Mouse (Mus musculus): ENCODE results near the gene Crtc2. TPM values are rescaled to one million over a fixed set of nuclear protein-coding genes. Genes with fewer than 3 reads are reported as not detected.
A peak's percentile ranks its signal among the peaks of the same experiment; 100 is the strongest.
"Not testable (repeated sequence)": the region's sequence is repeated elsewhere in the genome, so short reads cannot be mapped to it uniquely, and the experiment has no call there.

The Crtc2 gene
- polyA plus RNA-seq, 1 experiment from 2014 or later: 26.6 TPM

DNA sequence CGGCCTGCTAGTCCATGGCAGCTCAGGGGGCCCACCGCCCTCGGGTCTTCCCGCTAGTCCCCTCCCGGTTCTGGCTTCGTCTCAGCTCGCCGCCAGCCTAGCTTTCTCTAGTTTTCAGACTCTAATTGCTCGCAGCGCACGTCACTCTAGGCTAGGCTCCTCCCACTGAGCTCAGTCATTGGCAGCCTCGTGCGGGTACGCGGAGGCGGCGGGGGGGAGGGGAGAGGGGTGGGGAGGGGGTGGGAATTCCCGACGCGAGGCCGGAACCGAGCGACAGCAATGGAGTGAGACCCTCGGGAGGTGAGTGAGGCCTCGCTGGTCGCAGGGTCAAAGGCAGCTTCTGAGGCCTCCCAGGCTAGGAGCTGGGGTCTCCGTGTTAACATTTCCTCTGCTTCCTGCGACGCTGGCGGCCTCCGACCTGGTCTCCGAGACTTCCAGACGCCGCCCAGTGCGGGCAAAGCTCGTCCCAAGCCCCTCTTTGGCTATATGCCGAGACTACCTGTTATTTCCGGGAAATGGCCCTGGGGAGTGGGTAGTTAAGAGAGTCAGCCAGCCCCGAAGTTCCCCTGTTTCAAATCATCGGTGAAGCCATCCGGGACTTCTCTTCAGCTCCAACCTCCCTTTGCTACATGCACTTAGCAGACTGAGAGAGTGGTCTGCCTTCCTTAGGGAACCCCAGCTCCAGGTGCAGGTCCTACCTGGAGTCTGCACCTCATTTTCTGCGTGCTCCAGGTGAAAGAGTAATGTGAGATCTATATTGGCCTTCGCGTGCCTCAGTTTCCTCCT lies 5.8 kb upstream of the Crtc2 start, which contains the start of gene Slc39a1:
TSS of gene Slc39a1 (plus strand) at position 213 of the 786 bp plus-strand sequence.
- Histone ChIP-seq H3K4me2 (peak within 1 kb of the TSS; percentile 80), H3K27me3 (replicated peaks) (no peaks in the 10 kb centered on the region), H3K27ac (peak within 1 kb of the TSS; percentile 87), H3K9me3 (no peaks in the 10 kb centered on the region), H3K9ac (peak within 1 kb of the TSS; percentile 69), H3K4me3 (peak within 1 kb of the TSS; percentile 76), H3K4me1 (peaks cover 19% of the 10 kb centered on the region), H3K36me3 (replicated peaks) (no peaks in the 10 kb centered on the region)
- peak; percentile 96 for ATAC-seq (replicated peaks)
- WGBS: under 1% methylated on average over 38 of the region's 44 CpGs

DNA sequence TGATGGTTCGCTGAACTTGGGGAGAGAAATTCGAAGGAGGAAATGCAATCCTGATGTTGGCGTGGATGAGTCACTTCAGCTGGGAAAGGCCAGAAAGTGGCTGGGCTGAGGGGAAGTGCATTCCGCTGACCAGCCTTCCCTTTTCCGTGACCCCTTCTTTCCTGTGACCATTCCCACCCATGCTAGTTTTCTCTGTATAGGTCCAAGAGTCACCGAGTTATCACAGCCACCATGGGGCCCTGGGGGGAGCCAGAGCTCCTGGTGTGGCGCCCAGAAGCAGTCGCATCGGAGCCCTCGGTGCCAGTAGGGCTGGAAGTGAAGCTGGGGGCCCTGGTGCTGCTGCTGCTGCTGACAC lies 5.2 kb upstream of the Crtc2 start:
- WGBS: 7% methylated on average over 10 of the region's 10 CpGs
- peaks cover 15% of the 10 kb centered on the region for H3K4me1 ChIP-seq
- H3K9me3 ChIP-seq: no peaks in the 10 kb centered on the region
- H3K4me2 ChIP-seq: peak overlapping the region; percentile 80
- H3K27me3 ChIP-seq (replicated peaks): no peaks in the 10 kb centered on the region
- H3K27ac ChIP-seq: peak overlapping the region; percentile 87
- H3K4me3 ChIP-seq: peak overlapping the region; percentile 76
- no peak for ATAC-seq (replicated peaks)
- peak overlapping the region; percentile 69 for H3K9ac ChIP-seq
- H3K36me3 ChIP-seq (replicated peaks): no peaks in the 10 kb centered on the region

DNA sequence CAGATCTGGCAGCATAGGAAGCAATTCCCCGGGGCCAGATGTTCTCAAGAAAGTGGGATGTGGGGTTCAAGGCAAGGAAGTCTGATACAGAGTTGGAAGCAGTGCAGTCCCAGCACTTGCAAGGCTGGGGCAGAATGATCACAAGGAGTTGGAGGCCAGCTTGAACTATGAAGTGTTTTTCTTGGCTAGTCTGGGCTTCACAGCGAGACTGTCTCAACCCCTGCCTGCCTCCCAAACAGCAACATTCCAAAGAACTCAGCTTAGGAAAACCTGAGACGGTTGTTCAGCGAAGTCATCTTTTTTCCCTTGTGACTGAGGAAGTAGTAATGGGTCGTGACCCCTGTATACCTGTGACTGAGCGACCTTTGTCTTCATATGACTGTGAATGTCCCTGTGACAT lies 3.2 kb upstream of the Crtc2 start:
- H3K4me1 ChIP-seq: peaks cover 26% of the 10 kb centered on the region
- no peak overlapping the region for H3K9ac ChIP-seq
- no peak overlapping the region for H3K4me3 ChIP-seq
- WGBS: 86% methylated on average over 6 of the region's 6 CpGs
- no peak overlapping the region for H3K4me2 ChIP-seq
- no peak for ATAC-seq (replicated peaks)
- no peaks in the 10 kb centered on the region for H3K9me3 ChIP-seq
- no peaks in the 10 kb centered on the region for H3K36me3 ChIP-seq (replicated peaks)
- no peaks in the 10 kb centered on the region for H3K27me3 ChIP-seq (replicated peaks)
- no peak overlapping the region for H3K27ac ChIP-seq

GRCm38 (mm10) chr3:90251731-90252226 lies 2.2 kb upstream of the Crtc2 start:
- H3K27me3 ChIP-seq (replicated peaks); H3K27ac ChIP-seq; H3K36me3 ChIP-seq (replicated peaks); ATAC-seq (replicated peaks); H3K4me3 ChIP-seq; H3K4me2 ChIP-seq; H3K9ac ChIP-seq; H3K9me3 ChIP-seq: not testable (repeated sequence)
- H3K4me1 ChIP-seq: peaks cover 36% of the 10 kb centered on the region
- WGBS: 97% methylated on average over 9 of the region's 12 CpGs

- H3K4me3 ChIP-seq; H3K4me2 ChIP-seq; ATAC-seq (replicated peaks); H3K36me3 ChIP-seq (replicated peaks); H3K27me3 ChIP-seq (replicated peaks); H3K9ac ChIP-seq; H3K27ac ChIP-seq; H3K9me3 ChIP-seq: not testable (repeated sequence)
- 94% methylated on average over 2 of the region's 2 CpGs for WGBS
- H3K4me1 ChIP-seq: peaks cover 33% of the 10 kb centered on the region
Observed at GRCm38 (mm10) chr3:90252659-90253058, 1.3 kb upstream of the Crtc2 start.

GRCm38 (mm10) chr3:90253174-90253573 lies 789 bp upstream of the Crtc2 start:
- Histone ChIP-seq H3K36me3 (replicated peaks) (peaks cover 12% of the 10 kb centered on the region), H3K4me2 (peak overlapping the region; percentile 89), H3K4me1 (peaks cover 32% of the 10 kb centered on the region), H3K4me3 (peak overlapping the region; percentile 95; the same call in 1 of the 2 replicates)
- not testable (repeated sequence) for H3K9ac ChIP-seq; H3K9me3 ChIP-seq; H3K27ac ChIP-seq; H3K27me3 ChIP-seq (replicated peaks)
- ATAC-seq (replicated peaks): 0 out of 2 replicates have a peak, but pooled peaks have one; percentile 1
- 72% methylated on average over 1 of the region's 1 CpGs for WGBS

DNA sequence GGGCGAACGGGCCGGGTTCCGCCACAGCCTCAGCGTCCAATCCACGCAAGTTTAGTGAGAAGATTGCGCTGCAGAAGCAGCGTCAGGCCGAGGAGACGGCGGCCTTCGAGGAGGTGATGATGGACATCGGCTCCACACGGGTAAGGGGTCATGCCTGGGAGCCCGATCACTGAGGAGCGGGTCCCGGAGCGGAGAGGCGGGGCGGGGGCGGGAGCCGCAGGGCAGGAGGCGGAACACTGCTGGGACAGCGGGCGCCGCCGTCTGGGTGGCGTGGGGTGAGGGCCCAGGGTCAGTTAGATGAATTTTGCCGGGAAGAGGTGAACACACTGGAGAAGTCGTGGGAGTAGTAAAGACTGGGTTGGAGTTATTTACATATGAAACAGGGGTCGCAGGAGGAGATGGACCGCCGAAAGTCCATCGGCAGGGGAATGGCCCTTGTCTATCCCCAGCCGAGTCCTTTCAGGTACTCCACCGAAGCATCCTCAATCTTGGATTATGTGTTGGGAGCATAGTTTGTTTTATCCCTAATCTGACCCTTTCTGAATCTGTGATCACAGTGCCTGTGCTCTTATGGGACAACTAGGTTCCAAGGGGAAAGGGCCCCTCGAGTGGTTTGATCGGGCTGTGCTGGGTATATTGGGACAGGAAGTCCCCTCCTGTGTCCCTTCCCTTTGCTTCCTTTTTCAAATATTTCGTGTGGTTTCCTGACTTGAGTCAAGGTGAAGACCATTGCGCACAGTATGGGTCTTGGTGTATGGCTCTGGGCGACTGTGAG lies 643 bp downstream of the Crtc2 start:
- Histone ChIP-seq H3K9me3 (no peaks in the 10 kb centered on the region), H3K27me3 (replicated peaks) (no peaks in the 10 kb centered on the region), H3K4me1 (peaks cover 21% of the 10 kb centered on the region), H3K4me3 (peak overlapping the region; percentile 95), H3K9ac (peak overlapping the region; percentile 96), H3K36me3 (replicated peaks) (peaks cover 26% of the 10 kb centered on the region), H3K4me2 (peak overlapping the region; percentile 89), H3K27ac (peak overlapping the region; percentile 80)
- ATAC-seq (replicated peaks): peak; percentile 65
- 1% methylated on average over 41 of the region's 41 CpGs for WGBS

- no peak overlapping the region; the same call in 1 of the 2 replicates for H3K27ac ChIP-seq
- H3K36me3 ChIP-seq (replicated peaks): peaks cover 31% of the 10 kb centered on the region
- H3K4me1 ChIP-seq: peaks cover 20% of the 10 kb centered on the region
- H3K4me2 ChIP-seq: peak overlapping the region; percentile 89
- H3K4me3 ChIP-seq: peak overlapping the region; percentile 95
- no peak for ATAC-seq (replicated peaks)
- H3K9ac ChIP-seq: peak overlapping the region; percentile 96
- H3K9me3 ChIP-seq: no peaks in the 10 kb centered on the region
- no peaks in the 10 kb centered on the region for H3K27me3 ChIP-seq (replicated peaks)
- WGBS: 23% methylated on average over 2 of the region's 2 CpGs
Observed at GRCm38 (mm10) chr3:90255194-90255565, 1.2 kb downstream of the Crtc2 start.

GRCm38 (mm10) chr3:90255784-90256353 lies 1.9 kb downstream of the Crtc2 start:
- Histone ChIP-seq H3K36me3 (replicated peaks) (peaks cover 38% of the 10 kb centered on the region), H3K27me3 (replicated peaks) (no peaks in the 10 kb centered on the region), H3K4me1 (peaks cover 20% of the 10 kb centered on the region), H3K4me2 (no peak overlapping the region), H3K9me3 (no peaks in the 10 kb centered on the region), H3K27ac (no peak overlapping the region), H3K9ac (no peak overlapping the region), H3K4me3 (no peak overlapping the region)
- ATAC-seq (replicated peaks): no peak
- 94% methylated on average over 14 of the region's 14 CpGs for WGBS

DNA sequence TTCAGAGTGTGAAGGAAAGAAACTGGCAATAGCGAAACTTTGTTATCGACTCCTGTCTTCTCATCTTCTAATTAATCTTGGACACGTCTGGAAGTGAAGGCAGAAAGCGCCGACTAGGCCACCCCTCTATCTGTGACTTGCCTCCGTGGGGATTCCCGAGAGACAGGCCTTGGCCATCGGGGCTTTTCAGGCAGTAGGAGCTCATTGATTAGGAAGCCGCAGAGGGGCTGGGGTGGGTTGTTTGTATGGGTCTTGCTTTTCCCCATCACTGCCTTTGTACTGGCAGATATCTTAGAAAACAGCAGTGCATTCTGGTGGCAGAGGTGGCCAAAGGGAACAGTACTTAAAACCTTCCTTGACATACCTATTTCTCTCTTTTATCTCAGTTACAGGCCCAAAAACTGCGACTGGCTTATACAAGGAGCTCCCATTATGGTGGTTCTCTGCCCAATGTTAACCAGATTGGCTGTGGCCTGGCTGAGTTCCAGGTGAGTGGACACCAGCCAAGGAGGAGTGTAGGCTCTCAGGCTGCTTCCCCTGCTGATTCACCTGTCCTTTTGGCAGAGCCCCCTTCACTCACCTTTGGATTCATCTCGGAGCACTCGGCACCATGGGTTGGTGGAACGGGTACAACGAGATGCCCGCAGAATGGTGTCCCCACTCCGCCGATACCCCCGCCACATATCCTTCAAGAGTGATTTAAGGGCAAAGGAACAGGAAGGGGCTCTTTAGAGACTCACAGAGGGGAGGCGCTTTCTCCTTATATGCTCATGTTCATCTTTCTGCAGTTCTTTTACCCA lies 3.0 kb downstream of the Crtc2 start:
- 92% methylated on average over 19 of the region's 19 CpGs for WGBS
- Histone ChIP-seq H3K9ac (no peak overlapping the region), H3K9me3 (no peaks in the 10 kb centered on the region), H3K27ac (no peak overlapping the region), H3K27me3 (replicated peaks) (no peaks in the 10 kb centered on the region), H3K4me1 (peaks cover 20% of the 10 kb centered on the region), H3K36me3 (replicated peaks) (peaks cover 45% of the 10 kb centered on the region), H3K4me3 (no peak overlapping the region), H3K4me2 (no peak overlapping the region)
- no peak for ATAC-seq (replicated peaks)

- Histone ChIP-seq H3K36me3 (replicated peaks) (peaks cover 60% of the 10 kb centered on the region), H3K4me3 (no peak overlapping the region), H3K9me3 (no peaks in the 10 kb centered on the region), H3K27ac (no peak overlapping the region), H3K27me3 (replicated peaks) (no peaks in the 10 kb centered on the region), H3K9ac (no peak overlapping the region), H3K4me1 (peaks cover 20% of the 10 kb centered on the region), H3K4me2 (no peak overlapping the region)
- ATAC-seq (replicated peaks): no peak
- 95% methylated on average over 4 of the region's 4 CpGs for WGBS
Observed at GRCm38 (mm10) chr3:90258521-90258920, 4.6 kb downstream of the Crtc2 start.

Data from midbrain, embryonic 15.5 days (tissue).